Mouse (Mus musculus) erythroblast, embryonic 14.5 days (primary cell): ENCODE data around the gene Mfsd8. TPM values are rescaled to one million over a fixed set of nuclear protein-coding genes. Genes with fewer than 3 reads are reported as not detected.
"Not testable (repeated sequence)": the region's sequence is repeated elsewhere in the genome, so short reads cannot be mapped to it uniquely, and the experiment has no call there.

Experiments
- H3K27me3 ChIP-seq: 2 replicates; pipeline ENCODE4 v1.6.1; 2012; ENCODE audit warnings: inconsistent platforms; ENCODE audit not compliant: control insufficient read depth
- H3K36me3 ChIP-seq: 2 replicates; pipeline ENCODE4 v1.6.1; 2012; ENCODE audit warnings: mild to moderate bottlenecking, inconsistent platforms; ENCODE audit not compliant: control insufficient read depth
- H3K4me1 ChIP-seq: 2 replicates; pipeline ENCODE4 v1.6.1; 2012; ENCODE audit warnings: inconsistent platforms; ENCODE audit not compliant: control insufficient read depth
- H3K4me3 ChIP-seq: replicated peaks from 2 replicates; pipeline ENCODE3; 2012; ENCODE audit warnings: moderate library complexity, mild to moderate bottlenecking, inconsistent platforms
- H3K9me3 ChIP-seq: 2 replicates; pipeline ENCODE4 v1.6.1; 2012; ENCODE audit warnings: low read length, inconsistent platforms, mixed read lengths; ENCODE audit not compliant: control insufficient read depth
- GATA1 ChIP-seq: IDR thresholded peaks from 2 replicates; pipeline ENCODE4 v1.6.1; 2012; ENCODE audit warnings: low read length, inconsistent platforms, mixed read lengths
- TAL1 ChIP-seq: IDR thresholded peaks from 3 replicates; pipeline ENCODE4 v1.6.1; 2012; ENCODE audit warnings: low read length, inconsistent platforms, mixed read lengths
- polyA plus RNA-seq: library from polyadenylated mRNA; stranded (reverse); fragments of >175 nt; gene quantifications from 2 replicates; pipeline ENCODE4 v1.2.3, GENCODE M21; 2012

The Mfsd8 gene
- polyA plus RNA-seq: 0.07 and 1.5 TPM in 2 replicates

DNA sequence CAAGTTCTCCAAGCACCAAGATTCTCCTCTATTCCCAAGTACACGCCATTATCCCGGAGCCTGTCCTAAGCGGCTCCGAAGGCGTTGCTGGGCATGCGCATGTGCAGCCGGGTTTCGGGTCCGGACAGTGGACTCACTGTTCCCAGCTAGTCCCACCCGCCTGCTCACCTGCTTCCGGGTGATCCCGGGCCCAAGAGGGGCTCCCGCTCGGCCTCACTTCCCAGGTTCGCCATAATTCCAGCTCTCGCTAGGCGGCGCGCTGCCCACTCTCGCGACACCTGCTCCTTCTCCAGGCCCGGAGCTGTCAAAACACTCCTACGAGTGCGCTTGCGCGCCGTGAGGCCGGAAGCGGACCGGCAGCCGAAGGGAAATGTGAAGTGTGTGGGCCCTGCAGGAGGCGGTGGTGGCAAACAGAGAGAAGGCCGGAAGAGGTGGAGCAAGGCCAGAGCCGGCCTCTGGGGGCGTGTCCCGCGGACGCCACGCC is at the start of gene Mfsd8:
Gene Mfsd8 (minus strand): TSS at position 414 of the 484 bp plus-strand sequence.
- not testable (repeated sequence) for H3K36me3 ChIP-seq
- peak within 1 kb of the TSS; percentile 67 for H3K4me3 ChIP-seq

DNA sequence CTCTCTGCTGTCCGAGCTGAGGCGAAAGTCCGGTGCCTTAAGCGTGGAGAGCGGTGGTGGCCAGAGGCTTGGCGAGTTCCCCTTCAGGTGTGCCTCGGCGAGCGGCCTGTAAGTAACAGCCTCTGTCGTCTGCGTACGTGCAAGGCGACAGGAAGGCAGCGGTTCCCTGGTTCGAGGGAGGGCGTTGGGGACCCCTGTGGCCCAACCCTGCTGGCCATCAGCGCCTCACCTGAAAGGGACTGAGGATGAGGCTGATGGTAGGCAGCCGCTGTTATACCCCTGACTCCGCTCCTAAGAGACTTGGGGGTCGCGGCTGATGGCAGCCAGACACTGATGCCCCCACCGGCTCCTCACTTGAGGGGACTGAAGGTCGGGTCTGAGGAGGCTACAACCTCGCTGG is 47.6 kb upstream of the Mfsd8 start:
- H3K4me3 ChIP-seq: peak overlapping the region; percentile 67
- not testable (repeated sequence) for H3K36me3 ChIP-seq, H3K9me3 ChIP-seq, H3K27me3 ChIP-seq
- peaks cover 17% of the 10 kb centered on the region for H3K4me1 ChIP-seq

More for the DNA sequence above, at the start of gene Mfsd8:
- peaks cover 19% of the 10 kb centered on the region for H3K4me1 ChIP-seq
- not testable (repeated sequence) for H3K27me3 ChIP-seq, H3K9me3 ChIP-seq

DNA sequence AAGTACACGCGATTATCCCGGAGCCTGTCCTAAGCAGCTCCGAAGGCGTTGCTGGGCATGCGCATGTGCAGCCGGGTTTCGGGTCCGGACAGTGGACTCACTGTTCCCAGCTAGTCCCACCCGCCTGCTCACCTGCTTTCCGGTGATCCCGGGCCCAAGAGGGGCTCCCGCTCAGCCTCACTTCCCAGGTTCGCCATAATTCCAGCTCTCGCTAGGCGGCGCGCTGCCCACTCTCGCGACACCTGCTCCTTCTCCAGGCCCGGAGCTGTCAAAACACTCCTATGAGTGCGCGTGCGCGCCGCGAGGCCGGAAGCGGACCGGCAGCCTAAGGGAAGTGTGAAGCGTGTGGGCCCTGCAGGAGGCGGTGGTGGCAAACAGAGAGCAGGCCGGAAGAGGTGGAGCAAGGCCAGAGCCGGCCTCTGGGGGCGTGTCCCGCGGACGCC is 47.2 kb upstream of the Mfsd8 start:
- H3K27me3 ChIP-seq, H3K36me3 ChIP-seq, H3K9me3 ChIP-seq: not testable (repeated sequence)
- H3K4me3 ChIP-seq: peak overlapping the region; percentile 65
- H3K4me1 ChIP-seq: peaks cover 17% of the 10 kb centered on the region

DNA sequence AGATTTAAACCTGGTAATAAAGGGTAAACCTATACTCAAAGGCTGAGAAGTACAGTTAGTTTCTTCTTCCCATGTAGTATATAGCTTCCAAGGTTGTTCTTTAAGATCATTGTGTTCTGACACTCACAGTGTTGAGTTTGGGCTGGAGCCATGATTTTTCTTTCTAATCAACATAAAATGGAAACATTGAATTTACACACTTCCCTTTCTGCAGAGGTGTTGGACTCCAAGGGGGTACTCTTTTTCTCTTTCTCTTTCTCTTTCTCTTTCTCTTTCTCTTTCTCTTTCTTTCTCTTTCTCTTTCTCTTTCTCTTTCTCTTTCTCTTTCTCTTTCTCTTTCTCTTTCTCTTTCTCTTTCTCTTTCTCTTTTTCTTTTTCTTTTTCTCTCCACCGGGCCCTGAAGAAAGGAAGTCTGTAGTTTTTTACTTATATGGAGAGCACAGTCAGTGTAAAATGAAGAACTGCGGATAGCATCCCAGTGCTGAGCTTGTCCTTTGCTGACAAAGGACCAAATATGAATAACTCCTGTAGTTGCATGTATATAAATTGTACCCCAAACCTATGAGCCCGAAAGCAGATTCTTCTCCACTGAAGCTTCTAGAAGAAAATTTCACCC is 6.5 kb upstream of the Mfsd8 start:
- H3K4me3 ChIP-seq, H3K4me1 ChIP-seq, H3K9me3 ChIP-seq, H3K27me3 ChIP-seq, H3K36me3 ChIP-seq: not testable (repeated sequence)

DNA sequence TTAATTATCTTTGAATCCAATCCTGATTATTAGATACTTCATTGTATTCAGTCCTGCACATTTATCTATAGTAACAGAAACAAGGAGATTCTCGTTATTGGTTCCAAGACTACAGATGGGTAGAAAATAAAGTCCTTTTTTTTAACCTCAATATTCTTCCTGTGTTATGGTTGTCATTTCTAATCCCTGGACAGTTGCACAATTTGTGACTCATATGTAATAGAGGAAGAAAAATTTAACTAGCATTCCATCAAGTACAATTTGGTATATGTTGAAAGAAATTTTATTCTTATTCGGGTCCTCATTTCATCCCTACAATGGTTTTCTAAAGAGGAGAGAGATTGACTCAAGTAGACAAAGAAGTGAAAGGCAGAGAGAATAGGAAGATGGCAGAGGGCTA is 1.2 kb upstream of the Mfsd8 start:
- H3K27me3 ChIP-seq, H3K36me3 ChIP-seq, H3K9me3 ChIP-seq, H3K4me3 ChIP-seq: not testable (repeated sequence)
- peaks cover 19% of the 10 kb centered on the region for H3K4me1 ChIP-seq

DNA sequence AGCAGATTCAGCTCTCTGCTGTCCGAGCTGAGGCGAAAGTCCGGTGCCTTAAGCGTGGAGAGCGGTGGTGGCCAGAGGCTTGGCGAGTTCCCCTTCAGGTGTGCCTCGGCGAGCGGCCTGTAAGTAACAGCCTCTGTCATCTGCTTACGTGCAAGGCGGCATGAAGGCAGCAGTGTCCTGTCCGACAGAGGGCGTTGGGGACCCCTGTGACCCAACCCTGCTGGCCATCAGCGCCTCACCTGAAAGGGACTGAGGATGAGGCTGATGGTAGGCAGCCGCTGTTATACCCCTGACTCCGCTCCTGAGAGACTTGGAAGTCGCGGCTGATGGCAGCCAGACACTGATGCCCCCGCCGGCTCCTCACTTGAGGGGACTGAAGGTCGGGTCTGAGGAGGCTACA is 332 bp upstream of the Mfsd8 start:
- H3K4me3 ChIP-seq: peak overlapping the region; percentile 67
- not testable (repeated sequence) for H3K27me3 ChIP-seq, H3K36me3 ChIP-seq, H3K9me3 ChIP-seq
- H3K4me1 ChIP-seq: peaks cover 19% of the 10 kb centered on the region

DNA sequence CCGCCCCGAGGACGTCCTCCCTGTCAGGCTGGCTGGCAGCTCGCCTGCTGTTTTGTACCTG is 101 bp upstream of the Mfsd8 start, which contains the start of gene Abhd18:
Gene Abhd18 (plus strand): TSS at position 14 of the 61 bp plus-strand sequence.
- not testable (repeated sequence) for H3K27me3 ChIP-seq, H3K9me3 ChIP-seq, H3K36me3 ChIP-seq
- H3K4me1 ChIP-seq: peaks cover 19% of the 10 kb centered on the region
- H3K4me3 ChIP-seq: peak within 1 kb of the TSS; percentile 67

DNA sequence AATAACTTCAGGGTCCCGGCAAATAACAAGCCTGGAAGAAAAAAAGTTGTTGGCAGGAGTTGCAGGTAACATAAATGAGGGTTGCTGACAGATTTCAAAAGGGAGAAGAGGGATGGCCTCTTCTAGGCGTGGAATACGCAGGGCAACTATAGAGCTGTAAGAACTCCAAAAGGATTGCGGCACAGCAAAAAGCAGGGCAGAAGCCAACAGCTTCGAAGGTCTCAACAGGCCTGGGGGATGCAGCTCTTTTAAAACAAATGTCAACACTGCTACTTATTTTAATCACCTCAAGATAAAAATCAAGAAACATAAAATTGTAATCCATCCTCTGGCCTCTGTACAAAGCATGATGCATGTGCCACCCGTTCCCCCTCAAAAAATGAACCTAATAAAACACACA is 1.2 kb downstream of the Mfsd8 start:
- not testable (repeated sequence) for H3K27me3 ChIP-seq, H3K36me3 ChIP-seq, H3K9me3 ChIP-seq
- Histone ChIP-seq H3K4me1 (peaks cover 19% of the 10 kb centered on the region), H3K4me3 (peak overlapping the region; percentile 65)

DNA sequence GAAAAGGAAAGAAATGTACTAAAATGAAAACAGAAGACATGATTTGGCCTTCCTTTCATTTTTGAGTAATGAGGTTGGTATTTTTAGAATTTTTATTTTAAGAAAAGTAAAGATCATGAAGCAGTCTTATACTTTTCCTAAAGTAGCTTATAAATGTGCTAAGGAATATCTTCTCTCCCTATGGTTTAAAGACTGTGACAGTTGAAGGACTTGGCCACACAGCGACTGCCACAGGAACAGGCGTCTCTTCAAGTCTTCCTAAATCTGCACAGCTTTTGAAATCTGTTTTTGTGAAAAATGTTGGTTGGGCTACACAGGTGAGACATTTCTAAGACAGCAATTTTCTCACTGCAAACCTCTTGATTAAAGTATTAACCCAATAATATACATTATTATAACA is 33.4 kb downstream of the Mfsd8 start:
- no peak for TF ChIP-seq TAL1
- TF ChIP-seq GATA1: no peak
- H3K4me3 ChIP-seq: no peak overlapping the region
- no peaks in the 10 kb centered on the region for H3K27me3 ChIP-seq
- H3K36me3 ChIP-seq: peaks cover 100% of the 10 kb centered on the region
- H3K4me1 ChIP-seq: no peaks in the 10 kb centered on the region
- no peaks in the 10 kb centered on the region for H3K9me3 ChIP-seq

DNA sequence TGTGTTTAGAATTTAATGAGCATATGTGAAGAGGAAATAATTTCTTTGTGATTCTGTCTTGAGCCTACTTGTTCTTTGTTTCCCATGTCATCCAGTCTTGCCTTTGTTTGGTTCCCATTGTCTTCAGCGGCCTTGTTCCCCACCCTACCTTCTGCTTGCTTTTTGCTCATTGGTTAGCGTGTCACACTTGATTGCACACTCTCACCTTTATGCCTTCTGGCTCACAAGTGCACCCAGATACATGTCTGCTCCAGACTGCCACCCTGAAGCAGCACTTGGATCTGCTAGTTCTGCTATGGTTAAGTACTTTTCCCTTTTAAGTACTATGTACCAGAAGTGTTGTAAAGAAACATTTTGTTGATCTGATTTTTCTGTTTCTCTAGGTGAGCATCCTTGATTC is 36.8 kb downstream of the Mfsd8 start:
- Histone ChIP-seq H3K27me3 (no peaks in the 10 kb centered on the region), H3K4me3 (no peak overlapping the region), H3K36me3 (peaks cover 99% of the 10 kb centered on the region), H3K9me3 (no peaks in the 10 kb centered on the region), H3K4me1 (peaks cover 8% of the 10 kb centered on the region)
- TF ChIP-seq GATA1: no peak
- TF ChIP-seq TAL1: no peak

DNA sequence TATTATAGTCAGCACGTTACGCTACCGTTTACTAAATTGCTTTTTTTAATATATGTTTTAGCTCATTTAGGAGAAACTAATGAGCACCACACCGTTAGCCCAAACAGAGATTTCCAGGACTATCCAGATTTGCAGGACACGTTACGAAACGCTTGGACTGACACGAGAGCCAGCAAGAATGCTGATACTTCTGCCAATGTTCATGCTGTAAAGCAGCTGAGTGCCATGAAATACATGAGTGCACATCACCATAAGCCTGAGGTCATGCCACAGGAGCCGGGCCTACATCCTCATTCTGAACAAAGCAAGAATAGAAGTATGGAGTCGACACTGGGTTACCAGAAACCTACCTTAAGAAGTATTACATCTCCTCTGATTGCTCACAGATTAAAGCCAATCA is 38.0 kb downstream of the Mfsd8 start:
- peaks cover 98% of the 10 kb centered on the region for H3K36me3 ChIP-seq
- no peaks in the 10 kb centered on the region for H3K27me3 ChIP-seq
- H3K4me3 ChIP-seq: no peak overlapping the region
- TF ChIP-seq GATA1: no peak
- no peak for TF ChIP-seq TAL1
- H3K4me1 ChIP-seq: peaks cover 10% of the 10 kb centered on the region
- no peaks in the 10 kb centered on the region for H3K9me3 ChIP-seq
